In the genomic region with DNA sequence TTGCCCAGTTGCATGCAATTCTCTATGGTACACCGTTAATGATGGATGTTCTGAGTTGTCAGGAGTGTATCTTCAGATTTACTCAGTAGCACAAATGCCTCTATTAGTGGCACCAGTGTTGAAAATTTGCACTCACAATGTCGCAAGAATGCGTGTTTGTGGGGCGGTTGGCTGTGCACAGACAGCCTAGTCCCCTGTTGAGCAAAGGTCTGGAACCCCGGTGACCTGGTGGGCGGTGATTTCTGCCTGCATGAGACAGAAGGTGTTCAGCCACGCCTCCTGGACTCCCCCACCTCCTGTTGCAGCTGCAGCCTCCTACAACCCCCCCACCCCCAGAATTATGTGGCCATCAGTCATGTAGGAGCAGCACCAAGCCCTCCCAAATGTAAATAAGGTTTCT, we compare ENCODE assay signal across 26 mouse cellular contexts.
"Had no signal": no experiment of that assay in that cellular context is flagged by ENCODE, and none has a peak within 500 bp of the region (broad histone marks: within the 10 kb centered on the region; RNA-seq: fewer than 3 reads in every experiment).

No protein-coding gene starts in this region.

- H3K4me3 ChIP-seq: heart, embryonic 10.5 days; heart, embryonic 12.5 days; hindbrain, embryonic 13.5 days; hindbrain, embryonic 15.5 days; intestine, embryonic 15.5 days; kidney, embryonic 15.5 days; limb, embryonic 13.5 days; limb, embryonic 15.5 days; liver, embryonic 12.5 days had no signal

- H3K36me3 ChIP-seq: heart, embryonic 10.5 days; heart, embryonic 12.5 days; hindbrain, embryonic 13.5 days; hindbrain, embryonic 15.5 days; intestine, embryonic 15.5 days; kidney, embryonic 15.5 days; limb, embryonic 13.5 days; limb, embryonic 15.5 days; liver, embryonic 12.5 days had no signal

- H3K4me2 ChIP-seq: heart, embryonic 12.5 days; hindbrain, embryonic 13.5 days; hindbrain, embryonic 15.5 days; intestine, embryonic 15.5 days; kidney, embryonic 15.5 days; limb, embryonic 13.5 days; limb, embryonic 15.5 days; liver, embryonic 12.5 days had no signal

- H3K9ac ChIP-seq: forebrain, postnatal 0 days; heart, embryonic 12.5 days; hindbrain, embryonic 13.5 days; hindbrain, embryonic 15.5 days; intestine, embryonic 15.5 days; kidney, embryonic 15.5 days; limb, embryonic 13.5 days; limb, embryonic 15.5 days; liver, embryonic 12.5 days; liver, embryonic 14.5 days had no signal

- ATAC-seq: forebrain, postnatal 0 days; hindbrain, postnatal 0 days; intestine, embryonic 15.5 days; liver, embryonic 12.5 days had no signal

- H3K4me1 ChIP-seq: heart, embryonic 10.5 days; heart, embryonic 12.5 days; hindbrain, embryonic 13.5 days; hindbrain, embryonic 15.5 days; intestine, embryonic 15.5 days; kidney, embryonic 15.5 days; limb, embryonic 13.5 days; limb, embryonic 15.5 days; liver, embryonic 12.5 days had no signal

- H3K9me3 ChIP-seq: heart, embryonic 10.5 days; hindbrain, embryonic 13.5 days; hindbrain, embryonic 15.5 days; intestine, embryonic 15.5 days; kidney, embryonic 15.5 days; limb, embryonic 13.5 days; limb, embryonic 15.5 days; liver, embryonic 12.5 days had no signal

- H3K27me3 ChIP-seq: heart, embryonic 12.5 days; hindbrain, embryonic 13.5 days; hindbrain, embryonic 15.5 days; intestine, embryonic 15.5 days; kidney, embryonic 15.5 days; limb, embryonic 13.5 days; limb, embryonic 15.5 days; liver, embryonic 12.5 days had no signal

- H3K27ac ChIP-seq: heart, embryonic 10.5 days; hindbrain, embryonic 13.5 days; hindbrain, embryonic 15.5 days; hindbrain, postnatal 0 days; intestine, embryonic 15.5 days; kidney, embryonic 15.5 days; kidney, postnatal 0 days; limb, embryonic 13.5 days; limb, embryonic 15.5 days; liver, embryonic 12.5 days; liver, embryonic 14.5 days had no signal

- DNase-seq: forebrain, postnatal 0 days; gastrocnemius, postnatal 14 days; gastrocnemius, postnatal 36 days; heart, adult 18-20 months; heart, postnatal 14 days; heart, postnatal 36 days; kidney, adult 11 months; kidney, adult 2 months; kidney, adult 9 months; kidney, postnatal 14 days; kidney, postnatal 36 days; layer of hippocampus, adult 9-11 months; layer of hippocampus, postnatal 36 days; left cerebral cortex, postnatal 4 days had no signal
